Mouse (Mus musculus) brain, embryonic 14.5 days (tissue): ENCODE data around the gene Pi4ka. TPM values are rescaled to one million over a fixed set of nuclear protein-coding genes. Genes with fewer than 3 reads are reported as not detected.

Experiments
- DNase-seq: peaks from one replicate; pipeline ENCODE4 v3.0.0-alpha.2; 2011; ENCODE audit warnings: low read depth
- CTCF ChIP-seq: fragments of 200-500 bp; IDR thresholded peaks from 2 replicates; pipeline ENCODE4 v1.5.1; 2012; ENCODE audit warnings: inconsistent platforms, mild to moderate bottlenecking, moderate library complexity, borderline replicate concordance; ENCODE audit not compliant: insufficient read depth, insufficient read length; ENCODE audit errors: extremely low read depth
- POLR2A ChIP-seq: fragments of 200-500 bp; IDR thresholded peaks from 2 replicates; pipeline ENCODE4 v1.6.1; 2012; ENCODE audit warnings: mild to moderate bottlenecking, inconsistent platforms, borderline replicate concordance; ENCODE audit not compliant: poor library complexity, insufficient read depth, insufficient read length, severe bottlenecking; ENCODE audit errors: extremely low read depth
- polyA plus RNA-seq: library from polyadenylated mRNA; depleted of rRNA; stranded (reverse); fragments of >200 nt; gene quantifications from 2 replicates; pipeline ENCODE4 v1.2.3, GENCODE M21; 2012

The Pi4ka gene
- polyA plus RNA-seq, 1 experiment, result 151 TPM

DNA sequence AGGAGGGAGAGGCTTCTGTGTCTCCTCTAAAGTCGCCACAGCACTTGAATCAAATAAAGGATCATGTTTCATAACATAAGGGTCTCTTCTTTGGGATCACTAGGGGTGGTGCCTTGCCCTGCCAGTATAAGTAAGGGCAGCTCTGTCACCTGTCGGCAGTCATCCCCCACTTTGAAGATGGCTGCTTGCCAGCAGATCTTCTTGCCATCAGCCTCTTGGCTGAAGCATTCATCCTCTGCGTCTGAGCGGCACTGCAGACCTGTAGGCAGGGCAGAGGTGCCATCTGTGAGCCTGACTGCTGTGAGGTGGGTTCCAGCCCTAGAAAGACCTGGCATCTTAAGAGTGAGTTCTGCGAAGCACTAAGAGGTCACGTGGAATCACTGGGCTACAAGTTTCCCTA is 123.0 kb downstream of the Pi4ka start:
- no peak for TF ChIP-seq POLR2A
- no peak for TF ChIP-seq CTCF
- DNase-seq, result no peak

DNA sequence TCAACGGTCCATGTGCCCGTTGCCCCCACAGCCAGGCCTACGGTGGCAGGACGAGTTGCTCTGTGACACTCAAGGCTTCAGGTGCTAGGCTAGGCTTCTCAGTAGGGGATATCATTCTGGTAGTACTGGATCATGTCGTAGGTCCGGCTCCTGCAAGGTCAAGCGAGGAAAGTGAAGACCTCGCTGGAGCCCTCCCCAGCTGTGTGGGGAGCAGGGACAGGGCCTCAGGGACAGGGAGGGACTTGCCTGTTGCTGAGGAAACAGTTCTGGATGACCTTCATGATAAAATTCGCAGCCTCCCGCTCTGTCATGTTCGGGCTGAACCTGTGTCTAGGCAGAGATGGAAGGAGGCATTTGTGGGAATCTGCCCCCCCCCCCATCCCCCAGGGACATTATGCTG is 125.6 kb downstream of the Pi4ka start:
- no peak for DNase-seq
- TF ChIP-seq POLR2A (no peak), CTCF (no peak)

DNA sequence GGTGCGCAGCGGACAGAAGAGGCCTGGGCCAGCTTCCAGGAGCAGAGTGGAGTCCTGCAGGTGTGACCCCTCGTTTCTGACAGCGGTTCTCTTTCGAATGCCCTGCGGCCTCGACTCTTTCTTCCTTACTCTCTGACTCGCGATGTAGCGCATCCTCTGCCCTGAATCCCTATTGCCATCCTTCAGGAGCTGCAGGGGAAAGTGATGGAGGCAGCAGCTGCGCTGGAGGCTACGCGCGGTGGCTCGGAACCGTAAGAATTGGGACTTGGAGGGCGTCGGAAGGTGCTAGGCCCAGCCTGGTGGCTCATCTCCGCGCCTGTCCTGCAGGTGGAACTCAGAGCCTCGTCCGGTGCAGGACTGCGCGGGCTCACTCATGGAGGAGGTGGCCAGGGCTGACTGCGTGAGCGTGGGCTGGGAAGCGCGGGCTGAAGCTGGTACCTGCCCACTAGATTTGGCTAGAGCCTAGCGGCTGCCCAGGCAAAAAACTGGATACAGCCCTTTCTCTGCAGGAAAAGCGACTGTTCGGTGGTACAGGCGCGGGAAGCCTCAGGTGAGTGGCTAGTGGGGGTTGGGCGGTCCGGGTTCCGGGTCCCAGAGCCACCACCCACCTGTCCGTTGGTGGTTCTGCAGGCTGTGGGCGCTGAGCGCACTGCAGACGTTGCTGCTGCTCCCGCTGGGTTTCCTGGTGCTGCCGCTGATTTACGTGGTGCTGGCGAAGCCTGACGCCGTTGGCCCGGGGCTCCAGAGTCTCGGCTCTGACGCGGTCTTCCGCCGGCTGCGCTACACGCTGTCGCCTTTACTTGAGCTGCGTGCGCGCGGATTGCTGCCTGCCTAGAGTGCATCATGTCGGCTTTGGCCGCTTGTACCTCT is 128.5 kb downstream of the Pi4ka start:
- peak; percentile 70 for DNase-seq
- TF ChIP-seq POLR2A (no peak), CTCF (no peak)

DNA sequence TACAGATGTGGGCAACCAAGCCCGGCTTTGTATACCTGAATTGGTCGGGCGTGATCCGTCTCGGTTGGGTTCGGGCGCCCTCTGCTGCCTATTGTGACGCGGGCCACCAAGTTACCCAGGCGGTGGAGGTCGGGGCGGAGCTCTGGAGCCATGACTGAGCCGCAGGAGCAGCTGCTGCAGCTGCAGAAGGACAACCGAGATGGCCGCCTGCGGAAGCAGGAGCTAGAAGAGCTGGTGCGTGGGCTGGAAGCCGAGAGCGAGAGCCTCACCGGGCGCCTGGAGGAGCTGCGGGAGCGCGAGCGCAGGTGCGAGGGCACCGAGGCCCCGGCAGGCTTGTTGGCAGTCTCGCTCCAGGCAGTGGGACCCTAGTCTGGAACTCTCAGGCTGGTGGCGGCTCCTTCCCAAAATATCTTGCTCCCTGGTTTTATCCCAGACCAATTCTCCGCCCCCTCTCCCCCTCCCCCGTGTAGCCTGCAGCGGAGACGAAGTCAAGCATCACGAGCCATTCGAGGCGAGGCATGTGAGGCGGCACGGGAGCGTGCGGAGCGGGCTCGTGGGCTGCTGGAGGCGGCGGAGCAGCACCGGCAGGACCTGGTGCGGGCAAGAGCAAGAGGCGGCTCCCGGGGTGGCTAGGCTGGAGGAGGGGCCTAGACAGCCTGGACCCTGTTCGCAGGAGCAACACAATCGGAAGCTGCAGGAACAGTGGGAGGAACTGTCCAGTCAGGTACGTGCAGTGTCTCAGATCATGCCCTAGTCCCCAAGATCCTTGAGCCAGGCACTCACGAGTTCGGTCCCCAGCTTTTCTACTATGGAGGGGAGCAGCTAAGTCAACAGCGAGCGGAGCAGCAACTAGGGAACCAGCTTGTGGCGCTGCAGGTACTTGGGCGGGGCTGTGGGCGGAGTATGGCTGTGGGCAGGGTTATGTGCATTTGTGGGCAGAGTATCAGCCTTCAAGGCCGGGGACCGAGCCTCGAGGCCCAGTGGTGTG is 129.7 kb downstream of the Pi4ka start:
- peak; percentile 95 for DNase-seq
- peak; percentile 80 for TF ChIP-seq CTCF
- peak; percentile 27; the same call in 1 of the 2 replicates for TF ChIP-seq POLR2A

DNA sequence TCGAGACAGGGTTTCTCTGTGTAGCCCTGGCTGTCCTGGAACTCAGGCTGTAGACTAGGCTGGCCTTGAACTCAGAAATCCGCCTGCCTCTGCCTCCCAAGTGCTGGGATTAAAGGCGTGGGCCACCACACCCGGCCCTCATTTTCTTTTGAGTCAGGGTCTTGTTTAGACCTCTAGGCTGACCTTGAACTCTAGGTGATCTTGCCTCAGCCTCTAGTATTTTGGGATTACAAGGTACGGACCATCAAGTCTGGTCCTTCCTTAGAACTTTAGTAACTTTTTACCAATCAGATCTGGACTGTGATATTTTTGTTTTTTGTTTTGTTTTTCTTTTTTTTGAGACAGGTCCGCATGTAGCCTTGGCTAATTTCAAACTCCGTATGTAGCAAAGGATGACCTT is 130.4 kb downstream of the Pi4ka start, which contains the start of gene Tmem191c:
Gene Tmem191c (plus strand): TSS at position 357 of the 400 bp plus-strand sequence.
- no peak for DNase-seq
- no peak for TF ChIP-seq CTCF
- no peak for TF ChIP-seq POLR2A

DNA sequence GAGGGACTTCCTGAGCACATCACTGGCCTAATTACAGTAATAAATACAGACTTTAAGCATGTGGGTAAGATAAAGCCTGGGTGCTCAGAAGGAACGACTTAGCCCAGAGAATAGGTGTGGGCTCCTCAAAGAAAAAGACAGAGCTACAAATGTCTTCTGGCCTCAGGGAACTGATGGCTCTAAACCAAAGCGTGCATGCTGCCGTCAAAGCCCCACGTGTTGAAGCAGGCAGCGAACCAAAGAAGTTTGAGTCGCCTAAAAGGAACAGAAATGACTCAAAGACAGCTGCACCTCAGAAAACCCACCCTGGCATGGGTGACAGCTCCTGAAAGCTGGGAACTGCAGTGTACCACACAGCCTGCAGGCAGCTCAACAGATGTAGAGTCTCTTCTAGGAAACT is 134.3 kb downstream of the Pi4ka start:
- TF ChIP-seq CTCF (no peak), POLR2A (no peak)
- DNase-seq, result no peak

DNA sequence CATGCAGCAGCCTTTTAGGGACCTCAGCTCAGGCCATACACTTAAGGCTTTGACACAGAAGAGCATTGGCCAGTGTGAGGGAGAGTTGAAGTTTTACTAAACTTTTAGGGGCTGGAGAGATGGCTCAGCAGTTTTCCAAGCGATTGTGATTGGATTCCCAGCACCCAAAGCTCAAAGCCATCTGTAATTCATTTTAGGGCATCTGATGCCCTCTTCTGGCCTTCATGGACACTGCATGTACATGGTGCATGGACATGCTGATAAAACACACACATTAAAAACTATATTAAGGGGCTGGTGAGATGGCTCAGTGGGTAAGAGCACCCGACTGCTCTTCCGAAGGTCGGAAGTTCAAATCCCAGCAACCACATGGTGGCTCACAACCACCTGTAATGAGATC is 135.0 kb downstream of the Pi4ka start:
- TF ChIP-seq POLR2A (no peak), CTCF (peak; percentile 33; the same call in 1 of the 2 replicates)
- DNase-seq, result no peak

DNA sequence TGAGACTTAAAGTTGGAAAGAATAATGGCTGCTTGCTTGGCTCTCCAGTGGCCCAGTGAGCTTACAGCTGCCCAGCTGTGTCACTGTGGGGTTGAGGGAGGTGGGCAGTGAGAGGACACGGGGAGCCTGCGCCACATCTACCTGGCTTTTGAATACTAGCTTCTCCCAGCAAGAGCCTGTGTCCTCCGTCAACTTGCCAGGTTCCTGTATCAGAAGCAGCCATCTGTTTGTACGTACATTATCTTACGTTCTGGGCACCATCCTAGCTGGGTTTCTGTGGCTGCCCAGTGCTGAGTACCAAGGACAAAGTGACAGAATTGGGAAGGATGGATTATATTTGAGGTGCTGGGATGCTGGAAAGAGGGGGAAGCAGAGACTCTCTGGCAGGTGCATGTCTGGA is 136.2 kb downstream of the Pi4ka start:
- TF ChIP-seq CTCF (no peak), POLR2A (no peak)
- no peak for DNase-seq

DNA sequence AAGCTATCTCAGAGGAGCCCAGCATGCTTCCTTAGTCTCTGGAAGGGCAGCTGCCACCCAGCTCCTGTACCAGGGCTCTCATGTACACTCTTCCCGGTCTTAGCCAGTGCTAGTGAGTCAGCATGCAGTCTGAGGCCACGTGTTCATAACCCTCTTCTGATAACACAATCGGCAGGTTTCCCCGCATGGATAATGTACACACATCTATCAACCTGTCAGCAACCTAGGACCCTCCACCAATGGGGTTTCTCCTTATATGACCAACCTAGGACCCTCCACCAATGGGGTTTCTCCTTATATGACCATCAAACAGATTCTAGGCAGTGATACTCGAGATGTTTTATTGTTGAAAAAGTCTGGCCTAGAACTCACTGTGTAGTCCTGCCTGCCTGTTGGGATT is 138.2 kb downstream of the Pi4ka start:
- TF ChIP-seq CTCF (no peak), POLR2A (no peak)
- DNase-seq, result no peak

DNA sequence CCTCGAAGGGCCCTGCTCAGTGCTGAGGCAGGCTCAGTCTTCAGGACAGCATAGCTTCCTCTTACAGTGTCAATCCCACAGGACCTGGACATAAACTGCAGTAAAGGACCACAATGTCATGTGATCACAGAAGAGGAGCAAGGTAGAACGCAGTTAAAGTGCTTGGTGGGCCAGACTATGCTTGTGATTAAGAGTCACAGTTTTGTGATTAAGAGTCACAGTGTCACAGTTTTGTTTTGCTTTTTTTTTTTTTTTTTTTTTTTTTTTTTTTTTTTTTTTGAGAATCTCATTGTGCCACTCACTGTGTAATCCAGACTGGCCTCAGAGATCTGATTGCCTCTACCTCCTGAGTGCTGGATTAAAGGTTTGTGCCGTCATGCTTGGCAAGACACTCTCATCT is 140.0 kb downstream of the Pi4ka start:
- TF ChIP-seq POLR2A, result no peak

DNA sequence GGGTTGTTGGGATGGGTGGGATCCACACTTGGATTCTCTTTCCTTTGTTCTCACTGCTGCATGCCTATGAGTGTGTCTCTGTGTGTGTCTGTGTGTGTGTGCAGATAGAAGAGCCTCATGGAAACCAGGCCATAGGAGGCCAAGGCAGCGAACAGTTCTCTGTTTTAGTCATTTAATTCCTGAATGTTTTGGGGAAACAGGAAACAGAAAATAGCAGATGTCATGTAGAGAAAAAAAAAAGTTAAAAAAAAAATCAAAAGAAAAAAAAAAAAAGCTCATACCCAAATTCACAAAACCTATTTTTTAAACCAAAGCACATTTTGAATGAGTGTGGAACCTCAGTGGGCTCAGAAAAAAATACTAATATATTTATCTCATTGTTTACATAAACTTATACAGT is 144.8 kb downstream of the Pi4ka start:
- TF ChIP-seq POLR2A (no peak), CTCF (no peak)
- DNase-seq, result no peak

More for the DNA sequence above, 140.0 kb downstream of the Pi4ka start:
- DNase-seq, result no peak
